Mouse (Mus musculus) neutrophil, adult 5-6 weeks (primary cell): ENCODE results near the gene Lfng. TPM values are rescaled to one million over a fixed set of nuclear protein-coding genes. Genes with fewer than 3 reads are reported as not detected.

Experiments used
- ATAC-seq: fragments of 151-379, 151-347 bp; 2 replicates; pipeline ENCODE4 v1.8.0; 2017; ENCODE audit warnings: mild to moderate bottlenecking, moderate TSS enrichment; ENCODE audit not compliant: insufficient number of reproducible peaks, poor library complexity, low FRiP score, severe bottlenecking; ENCODE audit errors: extremely low read depth
- total RNA-seq: library from RNA; stranded (forward); fragments of 200-1000 nt; gene quantifications from 2 replicates; pipeline ENCODE4 v1.2.3, GENCODE M21; 2017

Lfng gene
- total RNA-seq, 1 experiment from 2014 or later: 273 TPM

- ATAC-seq: no peak
Observed at GRCm38 (mm10) chr5:140582995-140583731, 24.0 kb upstream of the Lfng start.

DNA sequence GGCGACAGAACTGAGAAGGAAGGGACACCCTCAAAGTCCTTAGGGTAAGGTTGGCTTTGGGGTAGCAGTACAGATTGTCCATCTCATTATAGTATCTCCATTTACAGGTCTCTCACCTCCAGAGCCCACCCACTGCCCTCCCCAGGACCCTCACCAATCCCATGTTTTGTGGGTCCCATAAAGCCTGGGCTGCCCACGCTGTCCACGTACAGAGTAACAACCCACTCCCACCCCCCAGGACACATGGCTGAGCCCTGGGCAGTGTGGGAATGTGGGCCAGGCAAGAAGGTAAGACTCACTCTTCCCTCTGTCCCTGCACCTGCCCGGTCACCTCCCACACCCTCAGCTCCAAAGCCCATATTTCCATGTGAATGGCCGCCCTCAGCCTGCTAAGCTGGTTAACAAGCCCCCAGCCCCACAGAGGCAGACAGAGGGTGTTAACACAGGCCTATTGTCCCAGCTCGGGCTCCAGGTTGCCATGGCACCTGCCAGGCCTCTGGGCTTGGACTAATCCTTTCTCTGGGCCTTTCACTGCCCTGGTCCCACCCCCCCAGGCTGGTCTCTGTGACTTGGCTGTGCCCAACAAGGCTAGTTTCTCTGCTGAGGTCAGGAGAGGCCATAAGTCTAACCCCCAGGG is 23.3 kb upstream of the Lfng start:
- no peak for ATAC-seq

DNA sequence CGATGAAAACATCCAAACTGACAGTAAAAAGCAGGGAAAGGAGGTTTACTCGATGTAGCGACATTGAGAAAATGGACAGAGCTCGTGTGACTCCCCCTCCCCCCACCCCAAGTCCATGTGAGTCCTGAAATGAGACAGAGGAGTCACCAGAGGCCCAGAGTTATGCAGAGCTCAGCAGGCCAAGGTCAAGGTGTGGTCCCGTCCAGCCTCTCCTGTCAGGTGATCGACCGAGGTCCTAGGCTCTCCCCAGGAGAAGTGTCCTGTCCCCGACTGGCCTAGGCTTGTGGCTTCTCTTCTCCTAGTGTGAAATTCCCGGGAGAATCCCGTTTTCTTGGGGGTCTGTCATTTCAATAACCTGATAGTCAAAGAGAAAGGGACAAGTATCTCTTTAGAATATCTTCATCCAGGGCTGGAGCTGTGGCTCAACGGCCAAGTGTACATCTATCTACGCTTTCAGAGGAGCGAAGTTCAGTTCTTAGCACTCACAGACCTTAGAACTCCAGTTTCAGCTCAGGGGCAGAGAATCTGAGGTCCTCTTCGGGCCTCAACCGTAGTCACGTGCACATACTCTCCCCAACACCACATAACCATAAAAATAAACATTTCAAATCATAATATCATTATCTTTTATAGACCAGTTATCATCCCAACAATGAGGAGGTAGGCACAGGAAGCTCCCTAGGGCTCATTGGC is 17.9 kb upstream of the Lfng start:
- ATAC-seq: no peak

DNA sequence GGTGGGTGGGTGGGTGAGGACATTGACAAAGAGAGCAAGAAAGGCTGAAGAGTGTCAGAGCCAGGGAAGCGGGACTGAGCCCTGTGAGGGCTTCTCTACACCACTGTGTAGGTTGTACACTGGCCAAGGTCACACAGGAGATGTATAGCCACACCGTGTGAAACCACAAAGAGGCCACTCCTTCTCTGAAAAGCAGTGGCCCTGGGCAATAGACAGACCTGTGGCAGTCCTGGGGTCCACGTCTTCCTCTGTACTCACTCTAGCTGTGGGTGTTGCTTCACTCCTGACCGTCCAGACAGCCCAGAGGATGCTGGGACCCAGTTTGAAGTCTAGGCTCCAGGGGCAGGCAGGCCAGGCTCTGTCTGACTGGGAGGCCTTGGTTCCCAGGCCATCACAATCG is 12.3 kb upstream of the Lfng start:
- no peak for ATAC-seq

DNA sequence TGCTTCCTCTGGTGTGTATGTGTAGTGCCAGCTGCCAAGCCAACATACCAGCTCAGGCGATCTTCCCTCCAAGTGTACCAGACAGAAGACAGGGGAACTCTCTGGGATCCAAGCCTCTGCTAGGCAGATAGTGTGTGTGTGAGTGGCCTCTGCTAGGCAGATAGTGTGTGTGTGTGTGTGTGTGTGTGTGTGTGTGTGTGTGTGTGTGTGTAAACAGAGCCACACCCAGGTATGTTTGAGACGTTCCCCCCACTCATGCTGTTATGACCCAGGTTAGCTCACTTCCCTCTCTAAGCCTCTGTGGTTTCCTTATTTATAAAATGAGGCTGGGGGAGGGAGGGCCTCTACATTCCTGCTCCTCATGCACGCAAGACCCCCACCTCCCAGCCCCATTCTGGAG is 10.7 kb upstream of the Lfng start:
- peak; percentile 51 for ATAC-seq

GRCm38 (mm10) chr5:140596927-140597588 is 10.1 kb upstream of the Lfng start:
- ATAC-seq: peak; percentile 69

DNA sequence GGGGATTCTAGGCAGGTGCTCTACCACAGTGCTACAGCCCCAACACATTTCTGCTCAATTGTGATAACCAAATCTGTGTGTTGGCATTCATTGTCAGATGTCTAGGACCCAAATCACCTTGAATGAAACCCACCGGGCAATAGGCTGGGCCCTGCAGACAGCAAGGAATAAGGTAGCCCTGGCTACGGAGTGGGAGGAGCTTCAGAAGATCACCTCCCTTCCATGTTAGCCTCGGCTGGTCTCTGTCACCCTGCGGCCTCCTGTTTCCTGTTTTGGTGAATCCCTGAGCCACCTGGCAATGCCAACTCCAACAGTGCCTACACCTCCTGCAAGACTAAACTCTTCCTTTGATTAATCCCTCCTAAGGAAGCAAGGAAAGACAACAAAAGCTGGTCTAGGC is 9.3 kb upstream of the Lfng start:
- no peak for ATAC-seq

- no peak for ATAC-seq
Observed at GRCm38 (mm10) chr5:140599939-140600338, 7.2 kb upstream of the Lfng start.

- ATAC-seq: no peak
Observed at GRCm38 (mm10) chr5:140601712-140602111, 5.4 kb upstream of the Lfng start.

GRCm38 (mm10) chr5:140602540-140602939 is 4.6 kb upstream of the Lfng start:
- no peak for ATAC-seq

- ATAC-seq: no peak
Observed at GRCm38 (mm10) chr5:140604386-140604785, 2.7 kb upstream of the Lfng start.

- no peak for ATAC-seq
Observed at GRCm38 (mm10) chr5:140605228-140605627, 1.9 kb upstream of the Lfng start.

- ATAC-seq: no peak
Observed at GRCm38 (mm10) chr5:140606386-140606785, 734 bp upstream of the Lfng start.

GRCm38 (mm10) chr5:140607836-140608633 is 915 bp downstream of the Lfng start:
- ATAC-seq: no peak

DNA sequence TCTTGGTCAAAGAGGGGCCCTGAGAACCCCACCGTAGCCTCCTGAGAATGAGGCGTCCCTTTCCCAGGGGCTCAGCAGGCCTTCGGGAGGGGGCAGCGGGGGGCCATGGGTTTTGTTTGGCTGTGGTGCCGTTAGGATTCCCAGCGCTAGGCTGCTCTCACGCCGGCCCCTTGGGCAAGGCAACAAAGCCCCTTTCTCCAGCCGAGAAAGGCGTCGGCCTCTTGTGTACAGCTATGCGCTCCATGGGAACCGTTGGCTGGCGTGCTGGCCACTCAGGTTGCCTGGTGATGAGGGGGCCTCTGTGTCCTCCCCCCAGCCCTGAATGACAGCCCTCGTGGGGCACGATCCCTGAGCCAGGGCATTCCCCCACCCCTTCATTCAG is 1.5 kb downstream of the Lfng start:
- no peak for ATAC-seq

GRCm38 (mm10) chr5:140609511-140610272 is 2.6 kb downstream of the Lfng start:
- ATAC-seq: no peak

DNA sequence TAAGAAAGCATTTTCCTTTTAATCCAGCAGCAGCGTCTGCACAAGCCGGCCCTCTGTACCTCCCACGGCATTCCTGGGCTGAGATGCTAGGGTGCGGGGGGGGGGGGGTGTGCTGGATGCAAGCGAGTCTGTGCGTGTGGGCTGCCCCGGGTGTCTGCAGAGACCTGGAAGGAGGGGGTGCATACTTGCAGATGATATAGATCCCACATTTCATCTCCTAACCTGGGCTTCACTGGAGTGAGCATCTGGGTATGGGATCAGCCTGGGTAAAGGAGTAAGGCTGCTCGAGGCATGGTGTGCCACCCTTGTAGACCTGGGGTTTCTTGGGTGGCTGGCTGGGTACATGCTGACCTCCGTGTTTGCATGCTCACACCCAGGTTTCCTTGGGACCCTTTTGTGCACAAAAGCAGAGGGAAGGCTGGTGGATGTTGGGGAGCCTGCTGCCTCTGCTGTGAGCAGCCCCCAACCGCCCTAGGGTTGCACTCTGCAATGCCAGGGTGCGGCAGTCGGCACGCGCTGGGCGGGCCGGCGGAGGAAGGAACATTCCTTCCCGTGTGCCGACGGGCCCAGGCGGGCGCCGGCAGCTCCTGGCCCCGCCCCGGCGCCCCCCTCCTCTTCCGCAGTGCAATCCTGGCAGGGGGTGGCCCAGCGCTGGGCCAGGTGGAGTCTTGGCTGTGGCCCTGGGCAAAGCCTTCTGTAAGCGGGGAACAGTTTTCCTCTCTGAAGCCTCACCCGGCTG is 3.3 kb downstream of the Lfng start:
- no peak for ATAC-seq
